Mouse (Mus musculus) lung, adult 2 months (tissue): ENCODE data around the gene Gpd1l. TPM values are rescaled to one million over a fixed set of nuclear protein-coding genes. Genes with fewer than 3 reads are reported as not detected.
A peak's percentile ranks its signal among the peaks of the same experiment; 100 is the strongest.

Experiments used
- DNase-seq: peaks from one replicate; pipeline ENCODE4 v3.0.0; 2022
- H3K4me1 ChIP-seq: fragments of 200-500 bp; 2 replicates; pipeline ENCODE4 v1.6.1; 2011; ENCODE audit warnings: low read length; ENCODE audit not compliant: control insufficient read depth, insufficient read depth
- H3K4me3 ChIP-seq: fragments of 200-500 bp; replicated peaks from 2 replicates; pipeline ENCODE3; 2011; ENCODE audit warnings: low read depth, mild to moderate bottlenecking, control low read depth, low read length; ENCODE audit errors: extremely low read depth
- CTCF ChIP-seq: fragments of 200-500 bp; IDR thresholded peaks from 2 replicates; pipeline ENCODE4 v1.5.1; 2011; ENCODE audit warnings: mild to moderate bottlenecking, low read length, control low read depth; ENCODE audit not compliant: insufficient read depth
- POLR2A ChIP-seq: fragments of 200-500 bp; IDR thresholded peaks from 2 replicates; pipeline ENCODE4 v1.6.1; 2011; ENCODE audit warnings: low read depth, mild to moderate bottlenecking, control low read depth, low read length, borderline replicate concordance; ENCODE audit errors: extremely low read depth
- WGBS: fragments of 180-500 bp; shearing (Covaris S2); methylation state at CpG from one replicate; pipeline ENCODE4 v1.1.7; 2018; 5-methylcytosine and 5-hydroxymethylcytosine counted together
- polyA plus RNA-seq: library from polyadenylated mRNA; depleted of rRNA; stranded (reverse); fragments of >200 nt; gene quantifications from 2 replicates; pipeline ENCODE4 v1.2.3, GENCODE M21; 2012

Gene Gpd1l
- polyA plus RNA-seq, 1 experiment, result 27.3 TPM

DNA sequence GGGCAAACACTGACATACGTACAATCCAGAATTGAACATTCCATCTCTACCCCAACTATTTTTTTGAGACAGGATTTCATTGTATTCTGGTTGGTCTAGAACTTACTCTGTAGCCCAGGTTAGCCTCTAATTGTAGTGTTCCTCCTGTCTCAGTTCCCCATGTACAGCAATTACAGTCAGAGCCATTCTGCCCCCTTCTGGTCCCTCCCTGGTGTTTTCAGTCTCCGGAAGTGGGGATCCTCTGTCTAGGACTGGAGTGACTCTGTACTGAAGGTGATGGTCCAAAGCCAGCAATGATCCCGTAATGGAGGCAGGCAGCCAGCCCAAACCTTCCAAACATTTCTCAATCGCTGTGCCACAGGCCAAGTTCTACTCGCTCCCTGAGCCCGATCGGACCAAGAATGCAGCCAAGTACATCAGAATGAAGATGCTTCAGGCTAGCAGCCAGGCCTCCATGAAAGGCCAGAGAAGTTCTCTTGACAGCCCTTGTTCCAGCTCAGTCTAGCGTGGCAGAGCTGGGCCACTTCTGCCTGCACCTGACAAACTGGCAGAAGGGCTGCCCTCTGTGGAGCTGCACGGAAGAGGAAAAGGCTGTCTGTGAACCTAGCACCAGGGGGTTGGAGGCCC lies 3.2 kb downstream of the Gpd1l start:
- TF ChIP-seq CTCF (no peak), POLR2A (no peak)
- 53% methylated on average over 9 of the region's 9 CpGs for WGBS
- Histone ChIP-seq H3K4me3 (no peak overlapping the region), H3K4me1 (0 out of 2 replicates have a peak, but pooled peaks cover 3% of the 10 kb centered on the region)
- DNase-seq, result peak; percentile 45

DNA sequence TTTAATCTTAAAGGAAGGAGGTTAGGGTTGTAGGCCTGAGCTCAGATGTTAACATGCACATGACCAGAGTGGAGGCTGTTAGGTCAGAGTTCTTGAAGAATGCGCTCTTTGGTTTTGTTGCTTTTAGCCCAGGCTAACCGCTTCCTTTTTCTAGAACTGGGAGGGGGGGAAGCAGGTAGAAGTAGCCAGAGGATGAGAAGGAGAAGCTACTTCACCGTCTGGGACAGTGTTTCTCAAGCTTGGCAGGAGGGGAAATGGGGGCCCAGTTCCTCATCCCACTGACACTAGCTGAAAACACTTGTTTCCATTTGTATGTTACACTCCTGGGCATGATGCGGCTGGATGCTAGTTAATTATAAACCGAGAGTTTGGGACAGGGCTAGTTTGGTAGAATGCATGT lies 8.2 kb downstream of the Gpd1l start:
- no peaks in the 10 kb centered on the region for H3K4me1 ChIP-seq

GRCm38 (mm10) chr9:114925039-114925438 lies 8.7 kb downstream of the Gpd1l start:
- H3K4me1 ChIP-seq, result no peaks in the 10 kb centered on the region
- H3K4me3 ChIP-seq, result no peak overlapping the region
- 72% methylated on average over 10 of the region's 10 CpGs for WGBS
- no peak for DNase-seq
- TF ChIP-seq POLR2A (no peak), CTCF (no peak)

More for the DNA sequence above, 8.2 kb downstream of the Gpd1l start:
- WGBS, result 75% methylated on average over 5 of the region's 5 CpGs
- no peak for DNase-seq
- no peak overlapping the region for H3K4me3 ChIP-seq
- TF ChIP-seq CTCF (no peak), POLR2A (no peak)

DNA sequence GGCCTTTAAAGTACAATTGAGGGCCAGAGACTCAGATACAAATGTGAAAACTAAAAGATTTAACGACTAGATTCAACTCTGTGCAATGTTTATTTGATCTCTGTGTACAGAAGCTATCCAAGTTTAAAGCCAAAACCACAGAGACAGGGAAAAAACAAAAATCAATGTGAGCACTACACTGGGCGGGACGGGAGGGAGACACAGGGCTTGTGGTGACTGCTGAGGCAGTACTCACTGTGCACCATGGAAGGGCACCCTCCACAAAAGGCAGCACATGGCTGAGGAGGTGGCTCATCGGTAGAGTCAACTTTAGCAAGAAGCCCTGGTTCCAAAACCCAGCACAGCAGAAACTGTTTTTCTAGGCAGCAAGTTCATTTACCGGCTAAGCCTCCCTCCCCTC lies 9.3 kb downstream of the Gpd1l start:
- Histone ChIP-seq H3K4me1 (no peaks in the 10 kb centered on the region), H3K4me3 (no peak overlapping the region)
- 44% methylated on average over 5 of the region's 5 CpGs for WGBS
- no peak for DNase-seq
- TF ChIP-seq CTCF (no peak), POLR2A (no peak)

DNA sequence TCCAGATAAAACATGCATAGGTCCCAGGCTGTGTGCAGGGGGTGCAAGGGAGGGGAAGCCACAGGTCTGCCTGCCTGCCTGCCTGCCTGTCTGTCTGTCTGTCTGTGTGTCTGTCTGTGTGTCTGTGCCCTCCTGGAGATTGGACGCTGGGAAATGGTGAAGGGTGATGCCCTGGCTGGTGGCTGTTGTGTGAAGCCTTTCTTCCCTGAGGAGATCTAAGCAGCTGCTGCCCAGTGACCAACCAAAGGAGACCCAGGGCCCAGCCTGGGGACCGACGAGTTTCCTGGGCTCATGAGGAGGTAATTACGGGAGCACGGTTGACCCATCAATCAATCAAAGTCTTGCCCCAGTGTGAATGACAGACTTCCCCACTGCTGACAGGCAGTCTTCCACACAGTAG lies 11.6 kb downstream of the Gpd1l start:
- WGBS, result 79% methylated on average over 5 of the region's 5 CpGs
- no peaks in the 10 kb centered on the region for H3K4me1 ChIP-seq
- no peak for DNase-seq
- no peak overlapping the region for H3K4me3 ChIP-seq
- TF ChIP-seq POLR2A, result no peak

GRCm38 (mm10) chr9:114921352-114922081 lies 12.3 kb downstream of the Gpd1l start:
- H3K4me3 ChIP-seq, result no peak overlapping the region
- DNase-seq, result no peak
- TF ChIP-seq POLR2A (no peak), CTCF (0 out of 2 replicates have a peak, but pooled peaks have one; percentile 13)
- H3K4me1 ChIP-seq, result no peaks in the 10 kb centered on the region
- 79% methylated on average over 2 of the region's 2 CpGs for WGBS

DNA sequence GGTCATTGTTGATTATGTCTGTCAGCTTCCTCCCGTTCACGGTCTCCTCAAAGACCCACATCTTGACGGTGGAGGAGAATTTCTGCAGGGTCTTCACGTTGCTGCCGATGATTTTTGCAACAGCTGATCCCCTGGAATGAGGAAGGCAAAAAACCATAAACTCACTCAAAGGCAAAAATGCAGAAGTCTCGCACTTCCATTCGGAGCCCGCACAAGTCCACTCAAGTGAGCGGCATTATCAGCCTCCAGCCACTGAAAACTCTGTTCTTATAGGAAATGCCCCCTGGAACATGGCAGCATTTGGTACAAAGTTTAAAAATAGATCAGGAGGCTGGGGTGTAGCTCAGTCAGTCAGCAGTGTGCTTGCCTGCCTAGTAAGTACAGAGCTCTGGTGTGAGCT lies 13.2 kb downstream of the Gpd1l start:
- DNase-seq, result no peak
- Histone ChIP-seq H3K4me3 (no peak overlapping the region), H3K4me1 (no peaks in the 10 kb centered on the region)
- TF ChIP-seq POLR2A, result no peak
- 73% methylated on average over 9 of the region's 9 CpGs for WGBS

DNA sequence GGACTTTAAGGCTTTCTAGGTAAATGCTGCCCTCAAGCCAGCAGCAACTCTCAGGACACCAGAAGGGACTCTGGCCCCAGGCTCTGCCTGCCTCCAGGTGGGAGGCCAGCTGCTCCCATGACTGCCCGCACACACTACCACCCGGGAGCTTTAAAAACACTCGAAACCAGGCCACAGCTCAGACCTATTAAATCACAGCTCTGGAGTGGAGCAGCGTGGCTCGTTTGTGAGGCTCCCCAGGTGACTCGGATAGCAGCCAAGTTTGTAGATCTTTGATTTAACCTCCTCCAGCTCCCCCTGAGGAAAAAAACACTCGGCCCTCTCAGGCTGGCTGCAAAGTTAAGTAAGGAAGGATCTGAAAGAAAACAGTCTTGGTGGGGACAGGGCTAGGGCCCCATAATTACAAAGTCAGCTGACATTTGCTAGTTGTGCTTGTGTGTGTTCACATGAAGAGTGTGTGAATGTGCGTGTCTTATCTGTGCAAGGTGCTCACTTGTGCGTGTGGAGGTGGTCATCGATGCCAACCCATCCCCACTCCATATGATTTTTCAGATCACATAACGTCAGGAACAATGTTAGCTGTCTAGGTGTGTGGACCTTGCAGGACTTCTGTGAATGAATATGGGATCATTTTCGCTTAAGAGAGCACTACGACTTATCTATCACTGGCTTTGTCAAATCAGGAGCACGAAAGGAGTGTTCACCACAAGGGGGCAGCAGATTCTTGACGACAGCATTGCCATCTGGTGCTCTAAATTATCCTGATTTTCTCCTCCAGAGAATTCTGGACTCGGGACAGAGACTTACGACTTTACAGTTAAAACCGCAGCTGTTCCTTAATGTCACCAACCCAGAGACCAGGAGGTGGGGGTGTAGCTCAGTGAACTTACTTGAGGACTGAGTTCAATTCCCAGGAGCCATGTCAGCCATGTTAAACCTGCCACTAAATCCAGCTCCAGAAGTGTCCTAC lies 20.8 kb downstream of the Gpd1l start:
- no peak overlapping the region for H3K4me3 ChIP-seq
- TF ChIP-seq CTCF (peak; percentile 65), POLR2A (no peak)
- H3K4me1 ChIP-seq, result no peaks in the 10 kb centered on the region
- WGBS, result 51% methylated on average over 18 of the region's 18 CpGs
- peak; percentile 72 for DNase-seq

GRCm38 (mm10) chr9:114907509-114907908 lies 26.3 kb downstream of the Gpd1l start:
- H3K4me1 ChIP-seq, result no peaks in the 10 kb centered on the region
- TF ChIP-seq CTCF (no peak), POLR2A (no peak)
- no peak for DNase-seq
- no peak overlapping the region for H3K4me3 ChIP-seq
- 52% methylated on average over 7 of the region's 7 CpGs for WGBS
